Mouse (Mus musculus): Measurements from ENCODE around the gene Rybp.

DNA sequence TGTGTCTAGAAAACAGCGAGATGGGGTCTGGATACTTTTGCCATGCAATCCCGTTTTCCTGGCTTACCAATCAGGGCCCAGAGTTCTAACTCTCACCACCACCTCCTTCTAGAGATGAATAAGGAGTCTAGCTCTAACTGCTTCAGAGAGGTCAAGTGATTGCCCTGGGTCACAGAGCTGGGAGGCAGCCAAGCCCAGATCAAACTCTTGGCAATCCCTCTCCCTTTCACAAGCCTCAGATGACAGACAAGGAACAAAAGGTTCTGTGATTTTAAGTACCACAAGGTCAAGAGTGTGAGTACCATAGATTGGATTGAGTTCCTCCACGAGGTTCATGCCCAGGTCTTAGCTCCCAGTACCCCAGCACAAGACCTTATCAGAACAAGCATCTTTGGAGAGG lies 75.6 kb downstream of the Rybp start:
- TF ChIP-seq CTCF (IDR thresholded peaks at IDR 0.05) (no peak), POLR2A (IDR thresholded peaks at IDR 0.05; ENCODE audit: insufficient read depth, low read depth, low read length) (no peak)
